Mouse (Mus musculus): ENCODE data around the gene Lcn9. TPM values are rescaled to one million over a fixed set of nuclear protein-coding genes. Genes with fewer than 3 reads are reported as not detected.
"Not testable (repeated sequence)": the region's sequence is repeated elsewhere in the genome, so short reads cannot be mapped to it uniquely, and the experiment has no call there.

The Lcn9 gene
- 0.17 TPM in 1 of 2 replicates, not detected in the other for polyA plus RNA-seq (2015; fragmentation: Nextera tagmentation; extraction: Ambion mirVana)

- DNase-seq (ENCODE audit: low spot score), result no peak
Observed at GRCm38 (mm10) chr2:25822806-25823205, at the start of gene Lcn9. Gene Lcn9 (plus strand): TSS chr2:25823153.

- no peak for DNase-seq (ENCODE audit: low spot score)
Observed at GRCm38 (mm10) chr2:25773507-25773906, 49.4 kb upstream of the Lcn9 start.

- no peak for DNase-seq (ENCODE audit: low spot score)
Observed at GRCm38 (mm10) chr2:25774640-25775039, 48.3 kb upstream of the Lcn9 start.

- no peak for DNase-seq (ENCODE audit: low spot score)
Observed at GRCm38 (mm10) chr2:25775991-25776390, 47.0 kb upstream of the Lcn9 start.

- no peak for DNase-seq (ENCODE audit: low spot score)
Observed at GRCm38 (mm10) chr2:25776717-25777116, 46.2 kb upstream of the Lcn9 start, which contains the start of gene Lcn11. Gene Lcn11 (plus strand): TSS chr2:25777017.

GRCm38 (mm10) chr2:25779076-25779475 lies 43.9 kb upstream of the Lcn9 start:
- no peak for DNase-seq (ENCODE audit: low spot score)

GRCm38 (mm10) chr2:25780921-25781320 lies 42.0 kb upstream of the Lcn9 start:
- DNase-seq (ENCODE audit: low spot score), result no peak

- DNase-seq (ENCODE audit: low spot score), result no peak
Observed at GRCm38 (mm10) chr2:25781957-25782356, 41.0 kb upstream of the Lcn9 start, which contains the start of gene Gm13539. Gene Gm13539 (plus strand): TSS chr2:25782257.

- DNase-seq (ENCODE audit: low spot score), result no peak
Observed at GRCm38 (mm10) chr2:25785573-25786322, 37.2 kb upstream of the Lcn9 start.

- no peak for DNase-seq (ENCODE audit: low spot score)
Observed at GRCm38 (mm10) chr2:25789092-25789491, 33.9 kb upstream of the Lcn9 start.

- no peak for DNase-seq (ENCODE audit: low spot score)
Observed at GRCm38 (mm10) chr2:25797635-25798034, 25.3 kb upstream of the Lcn9 start.

GRCm38 (mm10) chr2:25798065-25798464 lies 24.9 kb upstream of the Lcn9 start:
- DNase-seq (ENCODE audit: low spot score), result no peak

GRCm38 (mm10) chr2:25811711-25812110 lies 11.2 kb upstream of the Lcn9 start:
- no peak for DNase-seq (ENCODE audit: low spot score)

GRCm38 (mm10) chr2:25813364-25813763 lies 9.6 kb upstream of the Lcn9 start:
- no peak for DNase-seq (ENCODE audit: low spot score)

- DNase-seq (ENCODE audit: low spot score), result not testable (repeated sequence)
Observed at GRCm38 (mm10) chr2:25815748-25816147, 7.2 kb upstream of the Lcn9 start, which contains the start of gene Glt6d1. Gene Glt6d1 (minus strand): TSS chr2:25815848.

GRCm38 (mm10) chr2:25824751-25825150 lies 1.8 kb downstream of the Lcn9 start:
- no peak for DNase-seq (ENCODE audit: low spot score)

- DNase-seq (ENCODE audit: low spot score), result peak; percentile 74
Observed at GRCm38 (mm10) chr2:25828344-25828947, 5.5 kb downstream of the Lcn9 start.

GRCm38 (mm10) chr2:25830786-25831185 lies 7.8 kb downstream of the Lcn9 start:
- no peak for DNase-seq (ENCODE audit: low spot score)

- peak; percentile 62 for DNase-seq (ENCODE audit: low spot score)
Observed at GRCm38 (mm10) chr2:25836291-25836690, 13.3 kb downstream of the Lcn9 start.

- no peak for DNase-seq (ENCODE audit: low spot score)
Observed at GRCm38 (mm10) chr2:25842161-25842560, 19.2 kb downstream of the Lcn9 start.

- no peak for DNase-seq (ENCODE audit: low spot score)
Observed at GRCm38 (mm10) chr2:25842758-25843157, 19.8 kb downstream of the Lcn9 start.

- no peak for DNase-seq (ENCODE audit: low spot score)
Observed at GRCm38 (mm10) chr2:25844097-25844496, 21.1 kb downstream of the Lcn9 start.

GRCm38 (mm10) chr2:25846516-25846915 lies 23.6 kb downstream of the Lcn9 start:
- DNase-seq (ENCODE audit: low spot score), result no peak
